Mouse (Mus musculus) heart, embryonic 12.5 days (tissue): Measurements from ENCODE around the gene Bid. TPM values are rescaled to one million over a fixed set of nuclear protein-coding genes. Genes with fewer than 3 reads are reported as not detected.
A peak's percentile ranks its signal among the peaks of the same experiment; 100 is the strongest.

Experiments
- ATAC-seq: fragments of 200-750 bp; cut with Nextera tagmentation; 2 replicates; pipeline ENCODE4 v1.8.0; 2017; ENCODE audit warnings: moderate TSS enrichment, moderate library complexity; ENCODE audit not compliant: insufficient number of reproducible peaks, low FRiP score
- H3K27ac ChIP-seq: fragments of 300-500 bp; sonication (generic); 2 replicates; pipeline ENCODE4 v1.5.1; 2016; ENCODE audit warnings: mild to moderate bottlenecking, moderate library complexity; ENCODE audit not compliant: poor library complexity, severe bottlenecking
- H3K27me3 ChIP-seq: fragments of 300-500 bp; sonication (generic); replicated peaks from 2 replicates; pipeline ENCODE4 v1.6.1; 2016; ENCODE audit warnings: mild to moderate bottlenecking, moderate library complexity
- H3K36me3 ChIP-seq: fragments of 300-500 bp; sonication (generic); 2 replicates; pipeline ENCODE4 v1.6.1; 2016; ENCODE audit warnings: mild to moderate bottlenecking, moderate library complexity
- H3K4me1 ChIP-seq: fragments of 300-500 bp; sonication (generic); replicated peaks from 2 replicates; pipeline ENCODE4 v1.6.1; 2016; ENCODE audit warnings: mild to moderate bottlenecking
- H3K4me2 ChIP-seq: fragments of 300-500 bp; sonication (generic); 2 replicates; pipeline ENCODE4 v1.6.1; 2016; ENCODE audit warnings: mild to moderate bottlenecking, moderate library complexity
- H3K4me3 ChIP-seq: fragments of 300-500 bp; sonication (generic); 2 replicates; pipeline ENCODE4 v1.5.1; 2016; ENCODE audit warnings: mild to moderate bottlenecking
- H3K9ac ChIP-seq: fragments of 300-500 bp; sonication (generic); 2 replicates; pipeline ENCODE4 v1.6.1; 2016; ENCODE audit warnings: mild to moderate bottlenecking, moderate library complexity
- H3K9me3 ChIP-seq: fragments of 300-500 bp; sonication (generic); replicated peaks from 2 replicates; pipeline ENCODE4 v1.6.1; 2016; ENCODE audit warnings: mild to moderate bottlenecking, moderate library complexity
- WGBS: fragments of 180-500 bp; shearing (Covaris S2); methylation state at CpG from one replicate; pipeline ENCODE4 v1.1.7; 2016; 5-methylcytosine and 5-hydroxymethylcytosine counted together
- polyA plus RNA-seq: library from polyadenylated mRNA; unstranded; fragments of >200 nt; fragmentation: Nextera tagmentation; extraction: Ambion mirVana; gene quantifications from 2 replicates; pipeline ENCODE4 v1.2.1, GENCODE M21; 2016

Gene Bid
- polyA plus RNA-seq, result 9.3 and 10.3 TPM in 2 replicates

DNA sequence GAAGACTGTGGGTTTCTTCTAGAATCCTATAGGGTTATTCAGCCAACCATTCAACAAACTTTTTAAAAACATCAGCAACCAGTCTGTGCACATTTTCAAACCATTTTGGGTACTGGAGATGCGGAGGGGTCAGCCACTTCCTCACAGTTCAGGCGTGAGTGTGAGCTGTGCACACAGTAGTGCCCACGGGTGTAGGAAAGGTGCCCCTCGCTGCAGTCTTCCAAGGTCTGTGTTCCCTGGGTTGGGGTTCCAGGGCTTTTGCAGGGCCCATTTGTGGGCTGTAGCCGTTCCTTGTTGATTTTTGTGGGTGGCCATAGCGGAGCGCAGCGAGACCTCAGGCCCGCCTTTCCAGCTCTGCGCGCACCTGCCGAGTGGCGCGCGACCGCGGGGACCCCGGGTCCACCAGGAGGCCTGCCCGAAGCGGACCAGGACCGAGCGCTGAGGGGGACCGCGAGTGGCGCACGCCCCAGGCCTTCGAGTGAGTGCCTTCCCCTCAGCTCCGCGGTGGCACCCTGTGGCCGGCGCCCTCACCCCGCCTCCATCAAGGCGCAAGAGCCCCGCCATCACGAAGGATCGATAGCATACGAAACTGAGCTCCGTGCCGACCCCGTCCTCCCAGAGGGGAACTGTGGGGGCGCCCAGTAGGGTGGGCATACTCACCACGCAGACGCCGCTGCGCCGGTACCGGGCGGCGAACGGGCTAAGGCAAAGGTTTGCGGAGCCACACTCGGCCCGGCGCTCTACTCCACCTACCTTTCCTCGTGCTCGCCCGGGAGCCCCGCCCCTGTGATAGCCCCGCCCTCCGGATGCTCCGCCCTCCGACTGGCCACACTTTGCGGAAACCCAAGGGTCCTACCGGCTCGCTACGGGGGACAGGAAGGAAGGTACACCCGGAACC lies at the start of gene Bid:
Gene Bid, minus strand, starts transcription at position 780 of the 898 bp plus-strand sequence.
- Histone ChIP-seq H3K36me3 (no peaks in the 10 kb centered on the region), H3K4me3 (peak within 1 kb of the TSS; percentile 71), H3K9me3 (no peaks in the 10 kb centered on the region; the same call in 1 of the 2 replicates), H3K27me3 (no peaks in the 10 kb centered on the region), H3K9ac (peak within 1 kb of the TSS; percentile 72), H3K27ac (no peak within 1 kb of the TSS), H3K4me2 (peak within 1 kb of the TSS; percentile 86), H3K4me1 (peaks cover 27% of the 10 kb centered on the region)
- under 1% methylated on average over 67 of the region's 67 CpGs for WGBS
- ATAC-seq, result peak; percentile 93

DNA sequence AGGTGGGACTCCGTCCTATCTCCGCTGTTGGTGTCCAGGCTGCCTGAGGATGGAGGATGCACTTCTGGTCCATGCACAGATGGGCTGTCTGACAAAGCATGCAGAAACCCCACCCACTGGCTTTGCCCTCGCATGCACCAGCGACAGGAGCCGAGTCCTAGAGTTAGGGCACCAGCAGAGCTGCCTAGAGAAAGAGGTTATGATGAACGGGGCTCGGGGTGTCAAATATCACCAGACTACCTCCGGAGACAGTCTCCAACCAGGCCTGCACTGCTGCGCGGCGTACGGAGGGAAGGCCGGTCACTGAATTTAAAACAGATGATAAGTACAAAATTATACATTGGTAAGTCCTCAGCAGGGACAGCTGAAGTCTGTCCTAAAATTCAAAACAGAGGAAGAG lies 49.2 kb upstream of the Bid start:
- Histone ChIP-seq H3K4me3 (no peak overlapping the region), H3K36me3 (peaks cover 63% of the 10 kb centered on the region), H3K4me1 (no peaks in the 10 kb centered on the region), H3K27ac (no peak overlapping the region), H3K4me2 (no peak overlapping the region), H3K9me3 (no peaks in the 10 kb centered on the region), H3K27me3 (no peaks in the 10 kb centered on the region), H3K9ac (no peak overlapping the region)
- no peak for ATAC-seq
- 70% methylated on average over 13 of the region's 13 CpGs for WGBS

DNA sequence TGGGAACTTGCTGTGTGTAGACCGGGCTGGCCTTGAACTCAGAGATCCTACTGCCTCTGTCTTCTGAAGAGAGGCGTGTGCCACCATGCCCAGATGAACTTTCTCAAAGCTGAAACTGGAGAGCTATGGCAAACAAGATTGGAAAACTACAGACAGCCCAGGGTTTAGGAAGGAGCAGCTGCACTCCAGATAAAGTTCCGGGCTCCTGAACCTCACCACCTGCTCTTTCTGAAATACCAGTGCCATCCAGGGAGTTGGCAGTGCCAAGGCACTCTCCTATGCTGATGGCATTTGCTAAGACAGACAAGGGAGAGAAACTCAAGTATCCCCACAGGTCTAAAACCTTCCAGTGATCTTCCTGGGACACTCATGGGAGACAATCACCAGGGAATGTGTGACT lies 47.5 kb upstream of the Bid start:
- Histone ChIP-seq H3K4me2 (no peak overlapping the region), H3K4me3 (no peak overlapping the region), H3K9ac (no peak overlapping the region), H3K27ac (no peak overlapping the region), H3K9me3 (no peaks in the 10 kb centered on the region), H3K4me1 (no peaks in the 10 kb centered on the region), H3K27me3 (no peaks in the 10 kb centered on the region), H3K36me3 (peaks cover 60% of the 10 kb centered on the region)
- WGBS, result 89% methylated on average over 3 of the region's 3 CpGs
- ATAC-seq, result no peak

DNA sequence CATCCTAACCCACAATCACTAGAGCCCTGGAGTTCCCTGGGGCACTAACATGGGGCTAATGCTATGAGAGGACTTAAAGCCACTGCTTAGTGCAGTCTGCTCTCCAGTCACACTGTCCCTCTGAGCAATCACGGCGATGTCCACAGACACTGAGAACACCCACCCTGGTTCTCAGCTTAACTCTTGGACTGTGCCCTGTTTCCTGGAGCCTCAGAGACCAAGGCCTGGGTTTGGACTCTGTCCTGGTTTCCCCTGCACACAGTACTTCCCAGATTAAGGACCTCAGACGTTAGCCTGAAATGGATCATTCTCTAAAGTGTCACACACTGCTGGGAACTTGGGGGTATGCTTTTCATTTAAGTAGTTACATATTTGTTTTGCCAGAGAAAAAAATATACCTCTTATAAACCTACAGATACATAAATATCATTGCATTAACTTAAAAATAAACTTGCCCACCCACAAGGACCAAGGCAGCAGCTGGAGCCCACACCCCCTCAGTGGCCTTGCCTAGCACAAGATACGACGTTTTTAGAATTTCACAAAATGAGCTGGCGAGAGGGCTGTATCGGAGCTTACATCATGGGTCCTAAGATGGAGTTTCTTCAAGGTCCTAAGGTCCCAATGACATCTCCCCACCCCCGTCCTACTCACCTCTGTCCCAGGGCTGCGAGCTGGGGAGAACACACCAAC lies 43.8 kb upstream of the Bid start:
- Histone ChIP-seq H3K27me3 (no peaks in the 10 kb centered on the region), H3K4me2 (no peak overlapping the region), H3K27ac (no peak overlapping the region), H3K4me1 (0 out of 2 replicates have a peak, but pooled peaks cover under 1% of the 10 kb centered on the region), H3K9me3 (no peaks in the 10 kb centered on the region), H3K36me3 (peaks cover 79% of the 10 kb centered on the region), H3K9ac (no peak overlapping the region), H3K4me3 (no peak overlapping the region)
- ATAC-seq, result no peak
- WGBS, result 86% methylated on average over 9 of the region's 9 CpGs

DNA sequence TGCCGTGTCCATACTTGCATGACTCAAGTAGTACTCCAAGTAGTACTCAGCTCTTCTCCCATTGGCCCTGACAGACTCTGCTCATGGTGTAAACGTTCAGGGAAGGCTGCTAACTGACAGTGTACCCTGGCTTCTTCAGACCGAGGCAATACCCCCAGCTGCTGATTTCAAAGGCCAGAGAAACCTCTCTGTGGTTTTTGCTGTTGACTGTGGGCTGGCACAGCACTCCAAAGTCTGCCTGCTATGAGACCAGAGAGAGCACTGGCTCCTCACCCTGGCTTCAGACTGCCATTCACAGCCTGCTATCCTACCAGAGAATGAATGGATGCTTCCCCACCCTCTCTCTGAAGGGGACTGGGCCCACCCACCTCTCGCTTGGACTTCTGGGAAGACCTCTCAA lies 40.7 kb upstream of the Bid start:
- Histone ChIP-seq H3K9ac (no peak overlapping the region), H3K27ac (no peak overlapping the region), H3K27me3 (no peaks in the 10 kb centered on the region), H3K36me3 (peaks cover 87% of the 10 kb centered on the region), H3K4me3 (no peak overlapping the region), H3K4me2 (no peak overlapping the region), H3K9me3 (no peaks in the 10 kb centered on the region), H3K4me1 (0 out of 2 replicates have a peak, but pooled peaks cover 3% of the 10 kb centered on the region)
- ATAC-seq, result no peak
- 71% methylated on average over 4 of the region's 4 CpGs for WGBS

DNA sequence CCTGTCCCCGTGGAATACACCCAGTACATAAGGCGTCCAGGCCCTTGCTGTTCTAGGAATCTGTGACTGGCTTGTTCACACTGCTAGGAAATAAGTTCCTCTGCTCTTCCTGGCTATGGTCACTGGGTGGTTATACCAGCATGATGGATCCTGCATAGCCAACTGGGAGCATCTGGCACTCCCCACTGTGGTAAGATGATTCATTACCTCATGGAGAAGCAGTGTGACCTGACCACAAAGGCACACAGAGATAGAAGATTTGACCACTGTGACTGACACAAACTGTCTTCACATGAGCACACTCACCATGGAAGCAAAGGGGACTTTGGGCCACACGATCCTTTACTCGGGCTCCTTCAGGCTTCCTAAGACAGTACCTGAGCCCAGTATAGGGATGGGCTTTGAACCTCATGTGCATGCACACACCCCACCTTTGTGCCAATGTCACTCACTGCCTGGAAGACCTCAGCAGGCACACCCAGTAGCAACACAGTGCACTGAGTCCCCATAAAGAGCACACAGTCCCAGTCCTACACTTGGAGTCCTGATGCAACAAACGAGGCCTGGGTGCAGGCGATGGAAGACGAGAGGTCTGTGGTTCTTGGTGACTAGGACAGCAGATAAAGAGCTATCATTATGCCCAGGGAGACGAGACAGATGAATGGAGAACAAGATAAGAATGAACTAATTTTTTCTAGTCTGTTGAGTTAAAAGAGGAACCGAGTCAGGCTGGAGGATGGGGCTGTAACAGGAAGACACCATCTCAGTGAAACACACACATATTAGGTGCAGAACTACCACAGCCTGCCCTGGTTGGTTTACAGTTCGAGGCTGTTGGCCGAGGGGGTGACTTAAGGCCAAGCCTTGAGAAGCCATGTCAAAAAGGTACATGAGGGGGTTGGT lies 39.9 kb upstream of the Bid start:
- WGBS, result 71% methylated on average over 11 of the region's 11 CpGs
- Histone ChIP-seq H3K9me3 (no peaks in the 10 kb centered on the region), H3K4me3 (no peak overlapping the region), H3K4me2 (no peak overlapping the region), H3K27ac (no peak overlapping the region), H3K36me3 (peaks cover 87% of the 10 kb centered on the region), H3K4me1 (0 out of 2 replicates have a peak, but pooled peaks cover 3% of the 10 kb centered on the region), H3K27me3 (no peaks in the 10 kb centered on the region), H3K9ac (no peak overlapping the region)
- ATAC-seq, result peak; percentile 38; the same call in 1 of the 2 replicates

- WGBS, result 62% methylated on average over 3 of the region's 3 CpGs
- 0 out of 2 replicates have a peak, but pooled peaks cover 3% of the 10 kb centered on the region for H3K4me1 ChIP-seq
Observed at GRCm38 (mm10) chr6:120955215-120955614, 38.6 kb upstream of the Bid start.

DNA sequence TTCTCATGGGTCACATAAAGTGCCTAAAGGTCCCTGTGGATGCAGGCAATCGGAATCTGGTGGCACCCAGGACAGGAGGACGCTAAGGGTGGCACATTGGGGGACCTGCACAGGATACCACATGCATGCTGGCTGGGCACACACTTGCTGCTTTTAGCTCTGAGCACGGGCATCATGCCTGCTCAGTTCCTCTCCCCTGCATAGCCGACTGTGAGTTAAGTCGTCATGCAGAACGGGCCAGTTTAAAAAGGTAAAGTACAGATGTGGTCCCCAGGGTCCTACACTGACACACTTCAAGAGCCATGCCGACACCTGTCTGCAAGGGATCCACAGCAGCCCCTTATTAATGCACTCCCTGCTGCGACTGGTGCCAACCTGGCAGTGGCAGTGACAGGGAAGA lies 37.6 kb upstream of the Bid start:
- H3K4me3 ChIP-seq, result no peak overlapping the region
- ATAC-seq, result no peak
- 0 out of 2 replicates have a peak, but pooled peaks cover 3% of the 10 kb centered on the region for H3K4me1 ChIP-seq
- no peaks in the 10 kb centered on the region for H3K9me3 ChIP-seq
- no peak overlapping the region for H3K9ac ChIP-seq
- no peak overlapping the region for H3K27ac ChIP-seq
- peaks cover 91% of the 10 kb centered on the region for H3K36me3 ChIP-seq
- WGBS, result 89% methylated on average over 8 of the region's 8 CpGs
- no peaks in the 10 kb centered on the region for H3K27me3 ChIP-seq
- H3K4me2 ChIP-seq, result no peak overlapping the region

More at GRCm38 (mm10) chr6:120955215-120955614, 38.6 kb upstream of the Bid start:
- Histone ChIP-seq H3K27me3 (no peaks in the 10 kb centered on the region), H3K9me3 (no peaks in the 10 kb centered on the region), H3K27ac (no peak overlapping the region), H3K4me3 (no peak overlapping the region), H3K4me2 (no peak overlapping the region), H3K36me3 (peaks cover 89% of the 10 kb centered on the region), H3K9ac (no peak overlapping the region)
- no peak for ATAC-seq

DNA sequence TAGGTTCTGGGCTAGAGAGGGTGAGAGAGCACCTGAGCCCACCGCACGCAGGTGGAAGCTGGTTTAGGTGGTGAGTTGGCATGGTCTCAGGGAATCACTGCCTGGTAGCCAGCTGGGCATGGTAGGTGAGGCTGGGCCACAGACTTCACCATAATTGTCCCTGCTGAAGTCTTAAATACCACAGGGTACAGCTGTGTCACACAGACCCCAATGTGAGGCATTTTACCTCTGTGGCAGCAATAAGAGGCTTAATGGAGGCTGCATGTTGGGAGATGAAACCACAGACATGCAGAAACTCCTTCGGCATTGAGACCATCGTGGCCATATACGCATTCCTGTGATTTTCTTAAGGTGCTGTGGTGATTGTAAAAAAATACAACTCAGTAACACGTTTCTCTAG lies 35.8 kb upstream of the Bid start:
- H3K4me3 ChIP-seq, result no peak overlapping the region

GRCm38 (mm10) chr6:120951311-120951710 lies 34.7 kb upstream of the Bid start:
- 88% methylated on average over 6 of the region's 6 CpGs for WGBS
- ATAC-seq, result no peak
- Histone ChIP-seq H3K9me3 (no peaks in the 10 kb centered on the region), H3K27ac (no peak overlapping the region), H3K4me2 (no peak overlapping the region), H3K27me3 (no peaks in the 10 kb centered on the region), H3K9ac (no peak overlapping the region), H3K36me3 (peaks cover 90% of the 10 kb centered on the region), H3K4me3 (no peak overlapping the region), H3K4me1 (0 out of 2 replicates have a peak, but pooled peaks cover 3% of the 10 kb centered on the region)

More for the DNA sequence above, 35.8 kb upstream of the Bid start:
- H3K9me3 ChIP-seq, result no peaks in the 10 kb centered on the region
- no peak overlapping the region for H3K27ac ChIP-seq
- no peak overlapping the region for H3K4me2 ChIP-seq
- ATAC-seq, result no peak
- H3K4me1 ChIP-seq, result 0 out of 2 replicates have a peak, but pooled peaks cover 3% of the 10 kb centered on the region
- H3K36me3 ChIP-seq, result peaks cover 90% of the 10 kb centered on the region
- no peak overlapping the region for H3K9ac ChIP-seq
- H3K27me3 ChIP-seq, result no peaks in the 10 kb centered on the region
- 93% methylated on average over 6 of the region's 6 CpGs for WGBS
